Mouse (Mus musculus) megakaryocyte, embryonic 14.5 days (primary cell): Measurements from ENCODE around the gene Themis2.

Experiments
- FLI1 ChIP-seq: IDR thresholded peaks from 2 replicates; pipeline ENCODE4 v1.6.1; 2012; ENCODE audit warnings: low read length, inconsistent platforms, mixed read lengths
- GATA1 ChIP-seq: IDR thresholded peaks from 3 replicates; pipeline ENCODE4 v1.6.1; 2012; ENCODE audit warnings: mixed read lengths, low read length, inconsistent platforms, borderline replicate concordance

GRCm38 (mm10) chr4:132735894-132736293 is 60.3 kb downstream of the Themis2 start:
- no peak for TF ChIP-seq GATA1
- no peak for TF ChIP-seq FLI1
